Mouse (Mus musculus) stomach, embryonic 16.5 days (tissue): Measurements from ENCODE around the gene Chd1. TPM values are rescaled to one million over a fixed set of nuclear protein-coding genes. Genes with fewer than 3 reads are reported as not detected.
"Not testable (repeated sequence)": the region's sequence is repeated elsewhere in the genome, so short reads cannot be mapped to it uniquely, and the experiment has no call there.

Experiments used
- ATAC-seq: fragments of 200-750 bp; cut with Nextera tagmentation; 2 replicates; pipeline ENCODE4 v1.8.0; 2017; ENCODE audit warnings: moderate number of reproducible peaks, moderate TSS enrichment; ENCODE audit not compliant: insufficient read depth, low FRiP score
- H3K27ac ChIP-seq: fragments of 300-500 bp; sonication (generic); 2 replicates; pipeline ENCODE4 v1.5.1; 2014; ENCODE audit warnings: low read length
- H3K27me3 ChIP-seq: fragments of 300-500 bp; sonication (generic); 2 replicates; pipeline ENCODE4 v1.6.1; 2014; ENCODE audit warnings: low read length, control low read depth, mixed read lengths; ENCODE audit not compliant: control insufficient read depth, insufficient read depth
- H3K36me3 ChIP-seq: fragments of 300-500 bp; sonication (generic); 2 replicates; pipeline ENCODE4 v1.6.1; 2014; ENCODE audit warnings: low read length; ENCODE audit not compliant: control insufficient read depth, insufficient read depth
- H3K4me1 ChIP-seq: fragments of 300-500 bp; sonication (generic); 2 replicates; pipeline ENCODE4 v1.6.1; 2014; ENCODE audit warnings: low read length, control low read depth, mixed read lengths; ENCODE audit not compliant: control insufficient read depth, insufficient read depth
- H3K4me2 ChIP-seq: fragments of 300-500 bp; sonication (generic); 2 replicates; pipeline ENCODE4 v1.6.1; 2014; ENCODE audit warnings: low read depth, low read length, mixed read lengths
- H3K4me3 ChIP-seq: fragments of 300-500 bp; sonication (generic); replicated peaks from 2 replicates; pipeline ENCODE4 v1.5.1; 2014; ENCODE audit warnings: mild to moderate bottlenecking, low read length
- H3K9ac ChIP-seq: fragments of 300-500 bp; sonication (generic); 2 replicates; pipeline ENCODE4 v1.6.1; 2014; ENCODE audit warnings: low read length
- H3K9me3 ChIP-seq: fragments of 300-500 bp; sonication (generic); replicated peaks from 2 replicates; pipeline ENCODE4 v1.6.1; 2016; ENCODE audit warnings: low read length, control low read depth; ENCODE audit not compliant: control insufficient read depth
- WGBS: fragments of 180-500 bp; shearing (Covaris S2); extraction: QIAGEN DNeasy Blood & Tissue Kit; methylation state at CpG from one replicate; pipeline ENCODE4 v1.1.7; 2014; 5-methylcytosine and 5-hydroxymethylcytosine counted together
- polyA plus RNA-seq: library from polyadenylated mRNA; unstranded; fragments of >200 nt; fragmentation: Nextera tagmentation; extraction: Ambion mirVana; gene quantifications from 2 replicates; pipeline ENCODE4 v1.2.1, GENCODE M21; 2015

Chd1 gene
- polyA plus RNA-seq, 1 experiment from 2014 or later = 14.6 TPM

GRCm38 (mm10) chr17:15748022-15748421 is 43.3 kb downstream of the Chd1 start:
- no peak overlapping the region for H3K4me3 ChIP-seq
- H3K27ac ChIP-seq = no peak overlapping the region
- 83% methylated on average over 6 of the region's 6 CpGs for WGBS
- peaks cover 18% of the 10 kb centered on the region for H3K36me3 ChIP-seq
- no peaks in the 10 kb centered on the region for H3K4me1 ChIP-seq
- no peaks in the 10 kb centered on the region for H3K27me3 ChIP-seq
- no peak for ATAC-seq
- H3K9me3 ChIP-seq = no peaks in the 10 kb centered on the region
- H3K4me2 ChIP-seq = no peak overlapping the region
- no peak overlapping the region for H3K9ac ChIP-seq

DNA sequence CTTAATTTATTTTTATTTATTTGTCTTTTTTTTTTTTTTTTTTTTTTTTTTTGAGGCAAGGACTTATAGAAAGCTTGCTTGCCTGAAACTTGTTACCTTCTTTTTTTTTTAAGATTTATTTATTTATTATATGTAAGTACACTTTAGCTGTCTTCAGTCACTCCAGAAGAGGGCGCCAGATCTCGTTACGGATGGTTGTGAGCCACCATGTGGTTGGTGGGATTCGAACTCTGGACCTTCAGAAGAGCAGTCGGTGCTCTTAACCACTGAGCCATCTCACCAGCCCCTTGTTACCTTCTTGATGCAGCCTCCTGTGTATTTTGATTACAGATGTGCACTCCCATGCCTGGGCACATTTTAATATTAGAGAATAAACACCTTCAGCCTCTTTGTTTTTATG is 46.5 kb downstream of the Chd1 start:
- peaks cover 23% of the 10 kb centered on the region for H3K36me3 ChIP-seq
- WGBS = 86% methylated on average over 5 of the region's 5 CpGs
- not testable (repeated sequence) for H3K27ac ChIP-seq, ATAC-seq, H3K27me3 ChIP-seq, H3K4me1 ChIP-seq, H3K9ac ChIP-seq, H3K4me3 ChIP-seq, H3K4me2 ChIP-seq, H3K9me3 ChIP-seq

- ATAC-seq = no peak
- Histone ChIP-seq H3K27ac (no peak overlapping the region), H3K4me2 (no peak overlapping the region), H3K36me3 (peaks cover 19% of the 10 kb centered on the region; the same call in 1 of the 2 replicates), H3K4me1 (no peaks in the 10 kb centered on the region), H3K4me3 (no peak overlapping the region), H3K9ac (no peak overlapping the region), H3K9me3 (no peaks in the 10 kb centered on the region), H3K27me3 (no peaks in the 10 kb centered on the region)
- 81% methylated on average over 8 of the region's 8 CpGs for WGBS
Measured at GRCm38 (mm10) chr17:15761191-15761590, 56.4 kb downstream of the Chd1 start.

GRCm38 (mm10) chr17:15769081-15769724 is 64.4 kb downstream of the Chd1 start:
- 78% methylated on average over 7 of the region's 7 CpGs for WGBS
- no peak overlapping the region for H3K27ac ChIP-seq
- no peak overlapping the region for H3K4me2 ChIP-seq
- no peak overlapping the region for H3K4me3 ChIP-seq
- H3K27me3 ChIP-seq = no peaks in the 10 kb centered on the region
- H3K9me3 ChIP-seq = no peaks in the 10 kb centered on the region
- no peak overlapping the region for H3K9ac ChIP-seq
- H3K36me3 ChIP-seq = peaks cover 11% of the 10 kb centered on the region
- ATAC-seq = no peak
- H3K4me1 ChIP-seq = no peaks in the 10 kb centered on the region

DNA sequence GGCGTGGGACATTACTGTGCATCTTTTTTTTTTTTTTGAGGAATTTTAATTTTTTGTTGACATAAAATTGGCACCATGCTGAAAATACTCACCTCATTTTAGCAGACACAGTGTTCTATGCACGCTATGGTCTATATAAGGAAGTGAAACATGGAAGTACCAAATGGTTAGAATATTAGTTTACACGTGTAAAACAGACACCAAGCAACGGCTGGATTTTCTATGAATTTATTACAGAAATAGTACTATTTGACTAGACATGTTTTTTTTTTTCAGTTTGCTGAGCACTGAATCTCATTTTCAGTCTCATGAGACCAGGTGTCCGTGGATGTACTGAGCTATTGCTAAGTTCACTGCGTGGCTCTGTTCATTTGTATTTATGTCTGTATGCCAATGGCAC is 69.2 kb downstream of the Chd1 start:
- no peak for ATAC-seq

GRCm38 (mm10) chr17:15774565-15775215 is 69.9 kb downstream of the Chd1 start:
- no peak overlapping the region for H3K4me3 ChIP-seq
- 0 out of 2 replicates have a peak, but pooled peaks cover 5% of the 10 kb centered on the region for H3K36me3 ChIP-seq
- no peaks in the 10 kb centered on the region for H3K4me1 ChIP-seq
- no peaks in the 10 kb centered on the region for H3K9me3 ChIP-seq
- no peak overlapping the region for H3K27ac ChIP-seq
- H3K4me2 ChIP-seq = no peak overlapping the region
- 72% methylated on average over 5 of the region's 5 CpGs for WGBS
- ATAC-seq = no peak
- no peak overlapping the region for H3K9ac ChIP-seq
- H3K27me3 ChIP-seq = no peaks in the 10 kb centered on the region

More for the DNA sequence above, 69.2 kb downstream of the Chd1 start:
- Histone ChIP-seq H3K4me2 (no peak overlapping the region), H3K9me3 (no peaks in the 10 kb centered on the region), H3K4me3 (no peak overlapping the region), H3K9ac (no peak overlapping the region), H3K4me1 (no peaks in the 10 kb centered on the region), H3K36me3 (peaks cover 8% of the 10 kb centered on the region; the same call in 1 of the 2 replicates), H3K27me3 (no peaks in the 10 kb centered on the region), H3K27ac (no peak overlapping the region)
- 66% methylated on average over 6 of the region's 6 CpGs for WGBS

DNA sequence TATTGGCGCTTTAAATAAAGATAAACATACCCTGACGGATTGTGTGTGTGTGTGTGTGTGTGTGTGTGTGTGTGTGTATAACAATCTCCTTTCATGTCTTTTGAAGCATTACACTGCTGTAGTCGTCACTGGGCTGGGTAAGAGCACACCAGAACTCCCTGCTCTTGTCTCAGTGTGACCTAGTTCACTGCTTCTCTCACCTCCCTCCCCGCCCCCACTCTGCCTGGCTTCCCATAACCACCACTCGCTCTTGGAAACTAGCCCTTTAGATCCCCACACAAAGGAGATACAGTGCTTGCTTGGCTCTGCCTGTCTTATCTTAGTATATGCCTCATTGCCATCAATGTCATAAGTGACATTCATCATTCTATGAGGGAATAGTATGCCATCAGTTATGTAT is 71.6 kb downstream of the Chd1 start:
- Histone ChIP-seq H3K9me3 (no peaks in the 10 kb centered on the region), H3K4me2 (no peak overlapping the region), H3K27me3 (no peaks in the 10 kb centered on the region), H3K36me3 (no peaks in the 10 kb centered on the region), H3K27ac (no peak overlapping the region), H3K9ac (no peak overlapping the region), H3K4me1 (no peaks in the 10 kb centered on the region), H3K4me3 (no peak overlapping the region)
- ATAC-seq = no peak
- WGBS = 68% methylated on average over 5 of the region's 5 CpGs

DNA sequence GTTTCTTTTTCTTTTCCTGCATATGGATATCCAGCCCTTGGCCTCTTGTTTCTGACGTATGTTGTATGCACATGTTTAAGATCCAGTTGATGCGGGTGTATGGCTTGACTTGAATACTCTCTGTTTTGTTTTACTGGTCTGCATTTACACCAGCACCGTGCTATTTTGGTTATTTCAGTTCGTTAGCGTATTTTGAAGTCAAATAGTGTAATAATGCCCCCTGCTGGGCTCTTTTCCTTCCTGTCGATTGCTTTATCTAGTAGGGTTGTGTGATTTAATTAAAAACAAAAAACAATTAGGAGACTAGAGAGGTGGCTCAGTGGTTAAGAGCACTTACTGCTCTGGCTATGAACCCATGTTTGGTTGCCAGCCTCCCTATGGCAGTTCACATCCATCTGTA is 73.2 kb downstream of the Chd1 start:
- no peak overlapping the region for H3K9ac ChIP-seq
- WGBS = 84% methylated on average over 6 of the region's 6 CpGs
- H3K36me3 ChIP-seq = no peaks in the 10 kb centered on the region
- no peak overlapping the region for H3K4me3 ChIP-seq
- no peak overlapping the region for H3K27ac ChIP-seq
- H3K9me3 ChIP-seq = no peaks in the 10 kb centered on the region
- H3K4me2 ChIP-seq = no peak overlapping the region
- no peaks in the 10 kb centered on the region for H3K27me3 ChIP-seq
- no peak for ATAC-seq
- no peaks in the 10 kb centered on the region for H3K4me1 ChIP-seq

DNA sequence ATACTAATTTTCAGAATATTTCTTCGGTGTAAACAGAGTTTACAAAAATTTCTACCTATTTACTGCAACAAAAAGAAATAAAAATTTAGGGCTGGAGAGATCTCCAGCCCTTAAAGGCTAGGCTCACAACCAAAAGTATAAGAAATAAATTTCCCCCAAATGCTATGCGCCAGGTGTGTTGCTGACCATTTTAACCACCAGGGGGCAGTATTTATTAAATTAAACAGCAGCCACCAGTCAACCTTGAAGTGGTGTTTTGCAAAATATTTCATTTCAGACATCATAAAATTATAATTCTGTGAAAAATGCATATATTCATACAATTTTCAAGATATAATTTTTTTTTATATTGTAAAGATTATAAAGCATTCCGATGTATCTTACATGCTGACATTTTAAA is 82.3 kb downstream of the Chd1 start:
- Histone ChIP-seq H3K9me3 (no peaks in the 10 kb centered on the region), H3K36me3 (no peaks in the 10 kb centered on the region), H3K9ac (no peak overlapping the region), H3K27ac (no peak overlapping the region), H3K27me3 (no peaks in the 10 kb centered on the region), H3K4me3 (no peak overlapping the region), H3K4me1 (no peaks in the 10 kb centered on the region), H3K4me2 (no peak overlapping the region)
- WGBS = 29% methylated on average over 3 of the region's 3 CpGs
- ATAC-seq = no peak
